Mouse (Mus musculus): ENCODE data around the gene Itpr1. TPM values are rescaled to one million over a fixed set of nuclear protein-coding genes. Genes with fewer than 3 reads are reported as not detected.

The Itpr1 gene
- polyA plus RNA-seq, 1 experiment from 2014 or later = 15.7 TPM

- 69% methylated on average over 11 of the region's 11 CpGs for WGBS
- H3K4me1 ChIP-seq (ENCODE audit: insufficient read depth) = peaks cover 21% of the 10 kb centered on the region
- no peaks in the 10 kb centered on the region for H3K27me3 ChIP-seq (ENCODE audit: insufficient read depth, low read length)
- H3K9ac ChIP-seq = no peak overlapping the region
- H3K36me3 ChIP-seq (ENCODE audit: insufficient read depth) = no peaks in the 10 kb centered on the region
- peak; percentile 21; the same call in 1 of the 2 replicates for TF ChIP-seq CTCF (IDR thresholded peaks at IDR 0.05; ENCODE audit: low read depth)
- no peaks in the 10 kb centered on the region for H3K9me3 ChIP-seq (ENCODE audit: low read depth, low read length)
- H3K27ac ChIP-seq (ENCODE audit: low read depth) = no peak overlapping the region
- H3K4me3 ChIP-seq (ENCODE audit: low read depth, low read length) = no peak overlapping the region
- no peak overlapping the region for H3K4me2 ChIP-seq
- ATAC-seq (ENCODE audit: insufficient read depth) (no peak), DNase-seq (no peak)
These were observed 19.2 kb downstream of the Itpr1 start for GRCm38 (mm10) chr6:108231892-108232710.

- H3K4me3 ChIP-seq (ENCODE audit: low read depth, low read length) = no peak overlapping the region
- DNase-seq (peak; percentile 52), ATAC-seq (ENCODE audit: insufficient read depth) (no peak)
- 37% methylated on average over 6 of the region's 6 CpGs for WGBS
- no peak for TF ChIP-seq CTCF (IDR thresholded peaks at IDR 0.05; ENCODE audit: low read depth)
- H3K4me2 ChIP-seq = no peak overlapping the region
- H3K4me1 ChIP-seq (ENCODE audit: insufficient read depth) = peaks cover 21% of the 10 kb centered on the region
- no peak overlapping the region; the same call in 1 of the 2 replicates for H3K27ac ChIP-seq (ENCODE audit: low read depth)
- H3K36me3 ChIP-seq (ENCODE audit: insufficient read depth) = no peaks in the 10 kb centered on the region
- no peak overlapping the region for H3K9ac ChIP-seq
- H3K9me3 ChIP-seq (ENCODE audit: low read depth, low read length) = no peaks in the 10 kb centered on the region
- H3K27me3 ChIP-seq (ENCODE audit: insufficient read depth, low read length) = no peaks in the 10 kb centered on the region
These were observed 20.2 kb downstream of the Itpr1 start for GRCm38 (mm10) chr6:108233070-108233469.

GRCm38 (mm10) chr6:108234536-108234935 lies 21.6 kb downstream of the Itpr1 start:
- H3K4me1 ChIP-seq (ENCODE audit: insufficient read depth) = peaks cover 21% of the 10 kb centered on the region
- H3K27ac ChIP-seq (ENCODE audit: low read depth) = 0 out of 2 replicates have a peak overlapping the region, but pooled peaks have one; percentile 38
- H3K4me2 ChIP-seq = no peak overlapping the region
- no peak overlapping the region for H3K4me3 ChIP-seq (ENCODE audit: low read depth, low read length)
- no peak overlapping the region for H3K9ac ChIP-seq
- no peaks in the 10 kb centered on the region for H3K36me3 ChIP-seq (ENCODE audit: insufficient read depth)
- ATAC-seq (ENCODE audit: insufficient read depth) = no peak
- TF ChIP-seq CTCF (IDR thresholded peaks at IDR 0.05; ENCODE audit: low read depth) = no peak
- no peak for DNase-seq
- H3K9me3 ChIP-seq (ENCODE audit: low read depth, low read length) = no peaks in the 10 kb centered on the region
- H3K27me3 ChIP-seq (ENCODE audit: insufficient read depth, low read length) = no peaks in the 10 kb centered on the region
- 62% methylated on average over 6 of the region's 6 CpGs for WGBS

- Histone ChIP-seq H3K27me3 (ENCODE audit: insufficient read depth, low read length) (no peaks in the 10 kb centered on the region), H3K27ac (ENCODE audit: low read depth) (peak overlapping the region; percentile 87), H3K36me3 (ENCODE audit: insufficient read depth) (peaks cover 3% of the 10 kb centered on the region; the same call in 1 of the 2 replicates), H3K4me3 (ENCODE audit: low read depth, low read length) (no peak overlapping the region), H3K9me3 (ENCODE audit: low read depth, low read length) (no peaks in the 10 kb centered on the region), H3K4me1 (ENCODE audit: insufficient read depth) (peaks cover 21% of the 10 kb centered on the region), H3K9ac (no peak overlapping the region), H3K4me2 (peak overlapping the region; percentile 41)
- DNase-seq (peak; percentile 89), ATAC-seq (ENCODE audit: insufficient read depth) (peak; percentile 94)
- TF ChIP-seq CTCF (IDR thresholded peaks at IDR 0.05; ENCODE audit: low read depth) = no peak
- 23% methylated on average over 13 of the region's 13 CpGs for WGBS
These were observed 22.8 kb downstream of the Itpr1 start for GRCm38 (mm10) chr6:108235680-108236123.

GRCm38 (mm10) chr6:108236411-108236921 lies 23.6 kb downstream of the Itpr1 start:
- peak; percentile 36 for ATAC-seq (ENCODE audit: insufficient read depth)
- H3K4me1 ChIP-seq (ENCODE audit: insufficient read depth) = peaks cover 21% of the 10 kb centered on the region

GRCm38 (mm10) chr6:108236996-108237395 lies 24.1 kb downstream of the Itpr1 start:
- Histone ChIP-seq H3K27me3 (ENCODE audit: insufficient read depth, low read length) (no peaks in the 10 kb centered on the region), H3K9ac (no peak overlapping the region), H3K4me1 (ENCODE audit: insufficient read depth) (peaks cover 21% of the 10 kb centered on the region), H3K4me3 (ENCODE audit: low read depth, low read length) (no peak overlapping the region), H3K27ac (ENCODE audit: low read depth) (peak overlapping the region; percentile 87), H3K9me3 (ENCODE audit: low read depth, low read length) (no peaks in the 10 kb centered on the region), H3K36me3 (ENCODE audit: insufficient read depth) (peaks cover 11% of the 10 kb centered on the region), H3K4me2 (no peak overlapping the region; the same call in 1 of the 2 replicates)
- DNase-seq = no peak
- 55% methylated on average over 8 of the region's 8 CpGs for WGBS
- no peak for TF ChIP-seq CTCF (IDR thresholded peaks at IDR 0.05; ENCODE audit: low read depth)
- no peak for ATAC-seq (ENCODE audit: insufficient read depth)

More at GRCm38 (mm10) chr6:108236411-108236921, 23.6 kb downstream of the Itpr1 start:
- no peaks in the 10 kb centered on the region for H3K9me3 ChIP-seq (ENCODE audit: low read depth, low read length)
- DNase-seq = peak; percentile 77
- H3K27ac ChIP-seq (ENCODE audit: low read depth) = peak overlapping the region; percentile 87
- peak overlapping the region; percentile 41 for H3K4me2 ChIP-seq
- no peaks in the 10 kb centered on the region for H3K27me3 ChIP-seq (ENCODE audit: insufficient read depth, low read length)
- no peak for TF ChIP-seq CTCF (IDR thresholded peaks at IDR 0.05; ENCODE audit: low read depth)
- WGBS = 36% methylated on average over 9 of the region's 9 CpGs
- peaks cover 9% of the 10 kb centered on the region; the same call in 1 of the 2 replicates for H3K36me3 ChIP-seq (ENCODE audit: insufficient read depth)
- no peak overlapping the region for H3K9ac ChIP-seq
- no peak overlapping the region for H3K4me3 ChIP-seq (ENCODE audit: low read depth, low read length)

- Histone ChIP-seq H3K9ac (no peak overlapping the region), H3K9me3 (ENCODE audit: low read depth, low read length) (no peaks in the 10 kb centered on the region), H3K27me3 (ENCODE audit: insufficient read depth, low read length) (no peaks in the 10 kb centered on the region), H3K27ac (ENCODE audit: low read depth) (no peak overlapping the region), H3K4me3 (ENCODE audit: low read depth, low read length) (no peak overlapping the region), H3K36me3 (ENCODE audit: insufficient read depth) (peaks cover 17% of the 10 kb centered on the region), H3K4me1 (ENCODE audit: insufficient read depth) (peaks cover 21% of the 10 kb centered on the region), H3K4me2 (no peak overlapping the region)
- no peak for DNase-seq
- TF ChIP-seq CTCF (IDR thresholded peaks at IDR 0.05; ENCODE audit: low read depth) = no peak
- no peak for ATAC-seq (ENCODE audit: insufficient read depth)
- 57% methylated on average over 8 of the region's 8 CpGs for WGBS
These were observed 24.7 kb downstream of the Itpr1 start for GRCm38 (mm10) chr6:108237585-108237984.
